Mouse (Mus musculus) kidney, adult 8-10 months (tissue): ENCODE data around the gene Wdr95.

Experiments
- DNase-seq, 2 experiments: peaks; one replicate each; pipeline ENCODE4 v3.0.0; 2022

Wdr95 gene

DNA sequence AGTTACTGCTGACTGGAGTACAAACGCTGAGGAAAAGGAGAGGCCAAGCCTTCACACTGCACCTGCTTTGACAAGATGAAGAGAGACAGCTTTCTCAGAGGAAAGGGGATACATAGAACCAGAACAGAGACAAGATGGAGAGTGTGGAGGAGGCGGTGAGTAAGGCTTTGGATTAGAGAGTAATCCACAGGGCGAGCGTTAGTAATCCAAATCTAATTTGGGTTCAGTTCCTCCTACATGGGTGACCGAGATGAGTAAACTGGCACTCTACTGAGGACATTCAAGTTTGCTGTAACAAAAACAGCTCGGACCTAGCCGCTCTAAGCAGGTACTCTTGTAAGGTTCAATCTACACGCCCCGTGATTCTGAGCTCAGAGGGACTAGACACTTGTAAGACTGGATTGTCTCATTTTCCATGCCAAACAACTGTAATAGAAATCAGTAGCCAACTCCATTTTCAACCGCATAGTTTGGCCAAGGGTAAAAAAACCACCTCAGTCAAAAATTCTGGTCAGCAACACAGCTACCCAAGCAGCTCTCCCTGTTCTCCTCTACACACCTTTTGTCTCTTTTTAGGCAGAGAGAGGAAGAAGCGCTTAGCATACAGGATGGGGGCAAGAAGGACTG lies 106.0 kb downstream of the Wdr95 start:
- no peak for DNase-seq

DNA sequence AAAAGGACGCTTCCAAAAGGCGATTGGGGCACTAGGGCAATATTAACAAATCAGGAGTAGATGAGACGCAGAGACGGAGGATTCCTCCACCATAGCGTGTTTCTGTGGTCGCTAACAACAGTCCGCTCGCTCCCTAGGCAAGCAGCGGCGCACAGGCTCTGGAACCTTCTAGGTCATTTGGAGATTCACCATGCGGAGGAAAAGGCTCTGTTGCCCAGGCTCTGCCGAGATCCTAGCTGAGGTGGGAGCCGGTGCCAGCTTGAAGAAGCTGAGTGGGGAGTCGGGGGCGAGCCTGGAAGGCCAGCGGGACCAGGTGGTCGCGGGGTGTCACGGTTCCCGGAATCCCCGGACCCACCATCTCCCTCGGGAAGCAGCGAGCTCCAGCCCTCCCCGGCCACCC lies 107.1 kb downstream of the Wdr95 start:
- peak in 1 of 2 experiments; percentile 42 for DNase-seq

GRCm38 (mm10) chr5:149636075-149636920 lies 107.8 kb downstream of the Wdr95 start, which contains the start of gene Hsph1:
TSS of gene Hsph1 (minus strand) at chr5:149636376.
- peak; percentile 98 to 99 for DNase-seq

DNA sequence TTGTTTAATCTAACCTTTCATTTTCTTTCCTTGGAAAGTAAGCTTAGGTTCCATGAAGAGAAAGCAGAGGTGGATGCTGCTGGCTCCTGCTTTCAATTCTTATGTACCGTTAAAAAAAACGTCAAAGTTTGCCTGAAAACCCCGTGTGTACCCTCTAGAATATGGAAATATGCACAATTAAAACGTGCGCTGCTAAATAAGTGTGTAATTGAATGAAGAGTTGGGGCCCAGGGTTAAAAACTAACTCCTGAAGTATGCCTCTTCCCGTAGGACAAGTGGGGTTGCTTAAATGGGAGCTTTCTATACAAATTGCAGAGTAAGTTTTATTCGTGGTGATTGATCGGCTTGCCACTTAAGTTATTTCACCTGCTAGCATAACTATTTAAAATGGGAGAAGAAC lies 108.8 kb downstream of the Wdr95 start:
- DNase-seq = no peak

- no peak for DNase-seq
Observed at GRCm38 (mm10) chr5:149641277-149641892, 112.9 kb downstream of the Wdr95 start.

GRCm38 (mm10) chr5:149642366-149642765 lies 113.9 kb downstream of the Wdr95 start:
- DNase-seq = no peak

DNA sequence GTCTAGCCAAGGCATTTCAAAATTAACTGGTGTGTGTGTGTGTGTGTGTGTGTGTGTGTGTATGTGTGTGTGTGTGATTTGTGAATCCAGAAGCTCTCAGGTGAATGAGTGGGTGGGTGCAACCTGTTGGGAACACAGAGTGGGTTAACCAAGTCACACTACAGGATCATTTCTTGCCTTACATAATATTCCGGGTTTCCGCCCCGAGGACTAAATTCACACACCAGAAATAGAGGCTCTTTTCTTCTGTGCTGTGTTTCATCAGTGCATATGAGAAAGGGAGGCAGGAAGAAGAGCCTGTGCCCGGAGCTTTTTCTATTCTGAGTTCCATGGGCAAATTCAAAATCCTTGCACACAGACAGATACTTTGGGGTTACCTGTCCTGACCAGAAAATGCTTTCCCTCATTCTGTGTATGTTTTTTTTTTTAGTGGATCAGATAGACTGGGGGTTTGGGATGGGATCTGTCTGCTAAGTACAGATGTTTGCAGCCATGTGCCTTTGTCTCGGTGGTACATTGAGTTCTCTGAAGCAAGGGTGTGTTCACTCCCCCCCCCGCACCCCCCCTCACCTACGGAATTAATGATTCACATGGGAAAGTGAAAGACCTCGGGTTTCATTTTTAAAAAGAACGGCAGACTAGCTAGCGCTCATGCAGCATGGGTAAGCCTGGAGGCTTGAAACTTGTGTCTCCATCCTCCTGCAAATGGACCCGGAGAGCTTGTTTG lies 114.5 kb downstream of the Wdr95 start:
- no peak for DNase-seq

DNA sequence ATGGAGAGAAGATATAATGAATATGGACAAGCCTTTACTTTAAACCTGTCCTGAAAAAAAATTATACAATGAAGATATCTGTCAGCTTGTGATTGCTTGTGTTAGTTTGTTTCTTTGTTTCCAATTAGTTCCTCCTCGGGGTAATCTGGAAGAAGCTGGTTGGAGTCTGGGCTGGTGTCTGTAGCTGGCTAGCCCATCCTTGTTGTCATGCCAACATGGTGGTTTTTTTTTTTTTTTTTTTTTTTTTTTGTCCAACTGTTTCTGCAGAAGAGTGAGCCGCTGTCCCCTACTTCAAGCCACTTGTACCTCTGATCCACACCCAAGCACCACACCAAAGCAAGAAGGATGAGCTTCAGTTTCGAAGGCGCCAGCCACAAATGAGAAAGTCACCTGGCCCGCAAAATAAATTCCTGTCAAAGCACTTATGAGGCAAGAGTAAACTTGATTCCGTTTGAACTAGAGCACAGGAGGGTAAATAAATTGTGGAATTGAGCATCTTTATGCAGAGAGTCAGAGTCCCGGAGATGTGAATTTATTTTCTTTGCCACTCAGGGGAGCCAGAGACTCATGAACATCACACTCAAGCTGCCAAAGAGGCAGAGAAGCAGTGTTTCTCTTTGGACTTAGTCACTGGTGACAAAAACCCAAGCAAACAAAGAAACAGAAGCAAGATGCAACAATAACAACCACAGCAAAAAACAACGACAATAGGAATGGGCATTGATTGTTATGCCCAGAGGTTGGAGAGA lies 119.1 kb downstream of the Wdr95 start:
- DNase-seq = no peak

DNA sequence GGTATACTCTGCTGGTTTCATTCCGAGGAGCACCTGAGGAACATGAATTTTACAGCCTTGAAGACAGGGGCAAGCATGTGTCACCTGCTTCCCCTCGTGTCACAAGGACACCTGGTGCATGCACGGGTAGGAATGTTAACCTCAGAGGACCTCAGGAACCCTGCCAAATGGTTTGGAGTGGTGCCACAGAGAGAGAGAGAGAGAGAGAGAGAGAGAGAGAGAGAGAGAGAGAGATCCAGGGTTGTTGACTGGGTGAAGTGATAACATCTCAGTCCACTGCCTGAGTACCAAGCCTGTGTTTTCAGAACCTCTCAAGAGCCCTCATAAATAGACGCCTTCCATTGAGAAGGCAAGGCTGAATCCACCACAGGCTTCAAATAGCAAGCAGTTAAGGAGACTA lies 119.7 kb downstream of the Wdr95 start:
- peak; percentile 32 to 39 for DNase-seq

DNA sequence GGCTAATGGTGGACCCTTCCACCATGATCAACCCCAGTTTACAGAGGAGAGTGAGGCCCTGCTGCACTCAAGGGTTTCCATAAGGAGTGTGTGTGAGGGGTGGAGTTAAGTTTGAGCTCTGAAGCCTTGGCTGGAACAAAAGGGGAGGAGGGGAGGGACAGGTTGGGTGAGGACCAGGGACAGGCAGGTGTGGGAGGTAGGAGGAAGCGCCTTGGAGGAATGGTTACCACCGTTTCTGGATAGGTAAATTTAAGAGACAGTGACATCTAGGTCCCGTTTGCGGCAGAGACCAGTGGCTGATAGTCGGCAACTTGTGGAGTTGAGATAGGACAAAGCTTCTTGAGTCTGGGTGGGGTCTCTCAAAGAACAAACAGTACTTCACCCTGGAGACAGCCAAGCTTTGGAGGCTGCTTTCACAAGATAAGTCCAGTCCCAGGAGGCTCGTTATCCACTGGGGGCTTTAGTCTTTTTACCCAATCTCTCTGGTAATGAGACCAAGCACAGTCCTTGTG lies 120.5 kb downstream of the Wdr95 start:
- DNase-seq = no peak

- DNase-seq = no peak
Observed at GRCm38 (mm10) chr5:149649499-149650178, 121.2 kb downstream of the Wdr95 start.

DNA sequence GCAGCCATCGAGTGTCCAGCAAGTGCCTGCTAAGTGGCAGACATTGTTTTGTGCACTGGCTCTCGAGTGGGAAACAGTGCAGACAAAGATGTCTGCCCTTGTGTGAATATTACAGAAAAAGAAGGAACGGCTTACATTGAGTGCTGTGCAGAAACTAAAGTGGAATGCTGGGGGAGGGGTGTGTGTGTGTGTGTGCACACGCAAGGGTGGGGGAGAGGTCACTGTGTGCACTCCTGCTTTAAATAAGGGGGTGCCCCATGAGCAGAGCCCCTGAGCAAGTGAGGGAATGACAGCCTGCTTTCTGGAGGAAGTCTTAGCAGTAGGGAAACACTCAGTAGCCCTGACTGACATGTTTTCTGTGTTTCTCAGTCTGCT lies 121.7 kb downstream of the Wdr95 start:
- DNase-seq = no peak

GRCm38 (mm10) chr5:149655636-149656035 lies 127.2 kb downstream of the Wdr95 start:
- DNase-seq = no peak

GRCm38 (mm10) chr5:149658022-149658421 lies 129.5 kb downstream of the Wdr95 start:
- no peak for DNase-seq

- no peak for DNase-seq
Observed at GRCm38 (mm10) chr5:149658741-149659413, 130.4 kb downstream of the Wdr95 start.

- DNase-seq = no peak
Observed at GRCm38 (mm10) chr5:149659414-149659780, 130.9 kb downstream of the Wdr95 start.

DNA sequence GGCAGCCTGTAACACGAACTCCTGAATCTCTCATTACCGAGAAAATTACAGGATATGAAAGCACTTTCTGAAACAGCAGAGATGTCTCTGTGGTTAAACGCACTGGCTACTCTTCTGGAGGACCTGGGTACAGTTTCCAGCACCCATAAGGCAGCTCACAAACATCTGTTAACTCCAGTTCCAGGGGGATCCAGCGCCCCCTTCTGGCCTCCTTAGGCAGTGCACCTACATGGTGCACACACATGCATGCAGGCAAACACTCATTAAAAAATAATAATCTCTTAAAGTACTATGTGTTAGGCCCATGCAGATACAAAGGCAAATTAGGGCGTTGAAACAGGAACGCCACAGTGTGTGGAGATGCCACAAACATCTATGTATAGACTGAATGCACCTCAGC lies 132.9 kb downstream of the Wdr95 start:
- no peak for DNase-seq
